Mouse (Mus musculus) inflammation-experienced regulatory T-cells, adult 16 weeks (primary cell): Measurements from ENCODE around the gene Wnt9a. TPM values are rescaled to one million over a fixed set of nuclear protein-coding genes. Genes with fewer than 3 reads are reported as not detected.

Experiments used
- polyA plus RNA-seq: library from polyadenylated mRNA; unstranded; fragments of 100-300 nt; shearing (Covaris generic); gene quantifications from one replicate; pipeline ENCODE4 v1.2.1, GENCODE M21; 2017

The Wnt9a gene
- not detected for polyA plus RNA-seq

DNA sequence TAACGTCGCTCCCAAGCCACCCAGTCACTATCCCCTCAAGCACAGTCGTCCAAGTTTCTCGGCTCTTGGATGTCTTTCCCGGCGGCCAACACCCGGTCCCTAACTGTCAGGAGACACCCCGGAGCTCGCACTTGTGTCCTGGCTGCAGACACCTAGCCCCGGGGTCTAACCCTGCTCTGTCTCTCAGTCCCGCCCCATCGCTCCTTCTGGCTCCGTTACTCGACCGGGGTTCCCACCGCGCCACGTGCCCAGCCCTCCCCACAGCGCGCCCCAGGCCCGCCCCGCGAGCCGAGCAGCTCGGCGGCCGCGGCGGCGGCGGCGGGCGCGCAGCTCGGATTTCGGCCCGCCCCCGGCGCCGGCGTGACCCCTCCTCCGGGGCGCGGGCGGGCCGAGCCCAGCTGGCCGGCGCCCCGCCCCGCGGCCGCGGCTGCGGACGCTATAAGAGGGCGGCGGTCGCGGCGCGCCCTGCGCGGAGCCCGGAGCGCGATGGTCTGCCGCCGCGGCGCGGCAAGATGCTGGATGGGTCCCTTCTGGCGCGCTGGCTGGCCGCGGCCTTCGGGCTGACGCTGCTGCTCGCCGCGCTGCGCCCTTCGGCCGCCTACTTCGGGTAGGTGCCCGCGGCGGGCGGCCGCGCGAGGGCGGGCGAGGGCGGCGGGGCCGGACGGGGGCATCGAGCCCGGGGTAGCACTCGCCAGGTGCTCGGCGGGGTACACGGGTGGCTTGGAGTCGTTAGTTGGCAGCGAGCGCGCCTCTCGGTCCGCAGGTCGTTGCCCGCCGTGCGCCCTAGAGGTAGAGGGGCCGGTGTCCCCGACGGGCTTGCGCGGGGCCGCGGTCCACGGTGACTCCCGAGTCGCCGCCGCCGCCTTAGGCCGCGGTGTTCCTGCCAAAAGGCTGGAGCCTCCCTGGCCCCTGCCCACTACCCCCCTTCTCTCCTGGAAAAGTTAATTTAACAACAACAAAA is at the start of gene Wnt9a:
Wnt9a (plus strand) TSS at position 468 of the 961 bp plus-strand sequence.

DNA sequence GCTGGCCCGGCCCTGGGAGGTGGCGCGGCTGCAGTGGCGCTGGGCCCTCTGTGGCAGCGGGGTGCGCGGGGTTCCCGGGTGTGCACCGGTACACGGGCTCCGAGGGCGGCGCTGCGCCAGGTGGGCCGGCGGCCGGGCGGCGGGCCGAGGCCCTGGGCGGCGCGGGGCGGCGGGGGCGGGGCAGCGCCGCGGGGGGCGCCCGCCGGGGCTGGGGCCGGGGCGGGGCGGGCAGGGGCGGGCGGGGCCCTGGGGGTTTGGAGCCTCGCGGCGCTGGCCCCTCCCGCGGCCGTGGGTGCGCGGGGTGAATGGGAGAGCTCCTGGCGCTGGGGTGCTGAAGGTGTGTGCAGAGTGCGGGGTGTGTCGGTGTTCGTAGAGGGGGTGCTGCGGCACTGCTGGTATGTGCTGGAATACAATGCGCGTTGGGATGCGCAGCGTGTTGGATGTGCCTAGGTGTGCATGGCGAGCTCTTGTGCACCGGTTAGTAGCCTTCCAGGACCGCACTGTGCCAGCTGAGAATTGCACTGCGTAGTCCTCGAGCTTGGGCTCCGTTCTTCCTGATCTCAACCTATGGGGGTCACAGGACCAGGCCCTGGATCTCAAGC is 15.9 kb upstream of the Wnt9a start, which contains the start of gene Wnt3a:
Wnt3a (minus strand) TSS at position 51 of the 602 bp plus-strand sequence.

DNA sequence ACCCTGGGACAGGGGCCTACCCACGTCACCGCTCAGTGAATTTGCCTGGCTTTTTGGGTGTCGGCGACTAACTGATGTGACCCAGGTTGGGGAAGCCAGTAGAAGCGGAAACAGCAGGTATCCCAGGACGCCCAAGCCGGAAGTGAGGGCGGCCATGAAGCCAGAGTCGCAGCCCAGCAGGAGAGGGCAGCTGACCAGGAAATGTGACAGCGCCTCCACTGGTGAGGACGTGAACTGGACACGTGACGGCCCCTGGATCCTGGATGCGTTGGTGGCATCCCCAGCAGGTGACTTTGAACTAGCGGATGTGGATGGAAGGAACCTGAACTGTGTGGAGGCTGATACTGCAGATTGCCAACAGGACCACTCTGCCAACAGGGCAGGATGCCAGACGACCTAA is 68.7 kb downstream of the Wnt9a start, which contains the start of gene Prss38:
Prss38 (minus strand) TSS at position 183 of the 400 bp plus-strand sequence.

Other genes starting within 250 kb of the Wnt9a start
- not detected for gene Obscn, start 170.5 kb upstream of the Wnt9a start, polyA plus RNA-seq
- gene Iba57, start 143.2 kb upstream of the Wnt9a start, polyA plus RNA-seq, result 2.2 TPM
- not detected for gene Gjc2, start 123.7 kb upstream of the Wnt9a start, polyA plus RNA-seq
- gene Guk1, start 114.7 kb upstream of the Wnt9a start, polyA plus RNA-seq, result 88.8 TPM
- gene Mrpl55, start 104.4 kb upstream of the Wnt9a start, polyA plus RNA-seq, result 48.5 TPM
- 40.1 TPM for gene 2310033P09Rik, start 98.6 kb upstream of the Wnt9a start, polyA plus RNA-seq
- gene Arf1, start 78.7 kb upstream of the Wnt9a start, polyA plus RNA-seq, result 545 TPM
- not detected for gene Wnt3a, start 16.2 kb upstream of the Wnt9a start, polyA plus RNA-seq
- not detected for gene Prss38, start 68.7 kb downstream of the Wnt9a start, polyA plus RNA-seq
- 10.7 TPM for gene Jmjd4, start 143.1 kb downstream of the Wnt9a start, polyA plus RNA-seq
- 62.5 TPM for gene Snap47, start 144.3 kb downstream of the Wnt9a start, polyA plus RNA-seq
- 4.6 TPM for gene Zfp867, start 165.5 kb downstream of the Wnt9a start, polyA plus RNA-seq
- 33.4 TPM for gene Zkscan17, start 219.8 kb downstream of the Wnt9a start, polyA plus RNA-seq
- gene Nlrp3, start 234.6 kb downstream of the Wnt9a start, polyA plus RNA-seq, result not detected